Mouse (Mus musculus) brain, embryonic 14.5 days (tissue): ENCODE results near the gene Dip2c.

Experiments used
- CTCF ChIP-seq: fragments of 200-500 bp; IDR thresholded peaks from 2 replicates; pipeline ENCODE4 v1.5.1; 2012; ENCODE audit warnings: inconsistent platforms, mild to moderate bottlenecking, moderate library complexity, borderline replicate concordance; ENCODE audit not compliant: insufficient read depth, insufficient read length; ENCODE audit errors: extremely low read depth
- POLR2A ChIP-seq: fragments of 200-500 bp; IDR thresholded peaks from 2 replicates; pipeline ENCODE4 v1.6.1; 2012; ENCODE audit warnings: mild to moderate bottlenecking, inconsistent platforms, borderline replicate concordance; ENCODE audit not compliant: poor library complexity, insufficient read depth, insufficient read length, severe bottlenecking; ENCODE audit errors: extremely low read depth

- TF ChIP-seq CTCF, result no peak
- no peak for TF ChIP-seq POLR2A
Observed at GRCm38 (mm10) chr13:9421949-9422348, 145.6 kb downstream of the Dip2c start.
